Mouse (Mus musculus) hindbrain, postnatal 0 days (tissue): ENCODE measurements around the gene Scgb2b17. TPM values are rescaled to one million over a fixed set of nuclear protein-coding genes. Genes with fewer than 3 reads are reported as not detected.
"Not testable (repeated sequence)": the region's sequence is repeated elsewhere in the genome, so short reads cannot be mapped to it uniquely, and the experiment has no call there.

ENCODE experiments used
- ATAC-seq: fragments of 200-750 bp; cut with Nextera tagmentation; 2 replicates; pipeline ENCODE4 v1.8.0; 2017; ENCODE audit warnings: mild to moderate bottlenecking, moderate TSS enrichment, moderate library complexity
- DNase-seq: peaks from one replicate; pipeline ENCODE4 v3.0.0-alpha.2; 2015; ENCODE audit warnings: low spot score
- H3K27ac ChIP-seq: fragments of 300-500 bp; sonication (generic); 2 replicates; pipeline ENCODE4 v1.5.1; 2014; ENCODE audit warnings: mild to moderate bottlenecking
- H3K27me3 ChIP-seq: fragments of 300-500 bp; sonication (generic); 2 replicates; pipeline ENCODE4 v1.6.1; 2014; ENCODE audit warnings: low read length, mixed read lengths; ENCODE audit not compliant: insufficient read depth
- H3K36me3 ChIP-seq: fragments of 300-500 bp; sonication (generic); 2 replicates; pipeline ENCODE4 v1.6.1; 2014; ENCODE audit warnings: low read length, mixed read lengths; ENCODE audit not compliant: insufficient read depth
- H3K4me1 ChIP-seq: fragments of 300-500 bp; sonication (generic); 2 replicates; pipeline ENCODE4 v1.6.1; 2014; ENCODE audit warnings: antibody characterized with exemption, low read length, mixed read lengths; ENCODE audit not compliant: insufficient read depth
- H3K4me2 ChIP-seq: fragments of 300-500 bp; sonication (generic); 2 replicates; pipeline ENCODE4 v1.6.1; 2014; ENCODE audit warnings: low read depth, mild to moderate bottlenecking, low read length, moderate library complexity, mixed read lengths
- H3K4me3 ChIP-seq: fragments of 300-500 bp; sonication (generic); 2 replicates; pipeline ENCODE4 v1.5.1; 2014; ENCODE audit warnings: low read length
- H3K9ac ChIP-seq: fragments of 300-500 bp; sonication (generic); replicated peaks from 2 replicates; pipeline ENCODE4 v1.6.1; 2014; ENCODE audit warnings: mild to moderate bottlenecking, low read length, moderate library complexity, mixed read lengths
- H3K9me3 ChIP-seq: fragments of 300-500 bp; sonication (generic); 2 replicates; pipeline ENCODE4 v1.6.1; 2016; ENCODE audit warnings: low read length, mixed read lengths
- polyA plus RNA-seq: library from polyadenylated mRNA; unstranded; fragments of >200 nt; fragmentation: Nextera tagmentation; extraction: Ambion mirVana; gene quantifications from 2 replicates; pipeline ENCODE4 v1.2.1, GENCODE M21; 2015
- total RNA-seq: library from RNA; depleted of rRNA; stranded (reverse); fragments of >200 nt; gene quantifications from 2 replicates; pipeline ENCODE4 v1.2.3, GENCODE M21; 2014; rRNA removed

The Scgb2b17 gene
- not detected in 2 replicates for total RNA-seq
- not detected in 2 replicates for polyA plus RNA-seq

- not testable (repeated sequence) for DNase-seq, ATAC-seq, H3K4me1 ChIP-seq, H3K27me3 ChIP-seq, H3K9me3 ChIP-seq, H3K36me3 ChIP-seq, H3K4me2 ChIP-seq, H3K27ac ChIP-seq, H3K9ac ChIP-seq, H3K4me3 ChIP-seq
These were observed at the start of gene Scgb2b17 for GRCm38 (mm10) chr7:33056461-33056860. Scgb2b17 (minus strand) TSS chr7:33056561.

- DNase-seq, H3K4me2 ChIP-seq, H3K4me3 ChIP-seq, H3K4me1 ChIP-seq, H3K9me3 ChIP-seq, H3K9ac ChIP-seq, H3K27me3 ChIP-seq, ATAC-seq, H3K27ac ChIP-seq, H3K36me3 ChIP-seq: not testable (repeated sequence)
These were observed 6.8 kb upstream of the Scgb2b17 start, which contains the start of gene Scgb1b17 for GRCm38 (mm10) chr7:33063149-33063548. Scgb1b17 (plus strand) TSS chr7:33063449.

Other genes starting within 250 kb of the Scgb2b17 start
- not detected in 2 replicates for gene Scgb2b15, start 226.9 kb downstream of the Scgb2b17 start, total RNA-seq
- not detected in 2 replicates for gene Scgb2b15, start 226.9 kb downstream of the Scgb2b17 start, polyA plus RNA-seq
- gene Scgb1b15, start 220.0 kb downstream of the Scgb2b17 start, total RNA-seq = not detected in 2 replicates
- not detected in 2 replicates for gene Scgb1b15, start 220.0 kb downstream of the Scgb2b17 start, polyA plus RNA-seq
- not detected in 2 replicates for gene Scgb1b17, start 6.9 kb upstream of the Scgb2b17 start, total RNA-seq
- not detected in 2 replicates for gene Scgb1b17, start 6.9 kb upstream of the Scgb2b17 start, polyA plus RNA-seq
- not detected in 2 replicates for gene Scgb2b18, start 117.3 kb upstream of the Scgb2b17 start, total RNA-seq
- gene Scgb2b18, start 117.3 kb upstream of the Scgb2b17 start, polyA plus RNA-seq = not detected in 2 replicates
- gene Scgb1b18, start 129.0 kb upstream of the Scgb2b17 start, total RNA-seq = not detected in 2 replicates
- not detected in 2 replicates for gene Scgb1b18, start 129.0 kb upstream of the Scgb2b17 start, polyA plus RNA-seq
- gene Scgb2b19, start 223.8 kb upstream of the Scgb2b17 start, total RNA-seq = not detected in 2 replicates
- not detected in 2 replicates for gene Scgb2b19, start 223.8 kb upstream of the Scgb2b17 start, polyA plus RNA-seq
- gene Scgb1b19, start 230.7 kb upstream of the Scgb2b17 start, total RNA-seq = not detected in 2 replicates
- not detected in 2 replicates for gene Scgb1b19, start 230.7 kb upstream of the Scgb2b17 start, polyA plus RNA-seq